Mouse (Mus musculus) T-helper 17 cell (primary cell): ENCODE results near the gene Stim2.

Experiments used
- in situ Hi-C, 2 experiments: fragments of 300-600 bp; cut with MboI, MseI; formaldehyde crosslinking; loops; 1 replicate in 1 of 2; 2 replicates in 1 of 2; pipeline ENCODE4 v1.15.1; 2025; ENCODE audit warnings: high pct_unique_total_duplicates in 2 of 2

Gene Stim2

GRCm38 (mm10) chr5:54107069-54107468, 108.8 kb downstream of the Stim2 start:
- in situ Hi-C loops, result loop anchor here (25.0 kb wide), 2 partner anchors 420 to 770 kb away; no protein-coding TSS in a partner anchor

- in situ Hi-C loops, result loop anchor here (25.0 kb wide), 2 partner anchors 422 to 772 kb away; no protein-coding TSS in a partner anchor
These were observed 110.8 kb downstream of the Stim2 start for GRCm38 (mm10) chr5:54109096-54109495.

- in situ Hi-C loops, result loop anchor here (5.0 to 25.0 kb wide), 5 partner anchors 243 to 786 kb away; no protein-coding TSS in a partner anchor
These were observed 112.5 kb downstream of the Stim2 start for GRCm38 (mm10) chr5:54110789-54111188.

- in situ Hi-C loops, result loop anchor here (5.0 to 25.0 kb wide), 5 partner anchors 246 to 788 kb away; no protein-coding TSS in a partner anchor
These were observed 115.0 kb downstream of the Stim2 start for GRCm38 (mm10) chr5:54113284-54113683.

- in situ Hi-C loops, result loop anchor here (5.0 to 25.0 kb wide), 5 partner anchors 244 to 792 kb away; no protein-coding TSS in a partner anchor
These were observed 118.2 kb downstream of the Stim2 start for GRCm38 (mm10) chr5:54116538-54116937.

- in situ Hi-C loops, result loop anchor here (5.0 to 25.0 kb wide), 5 partner anchors 246 to 794 kb away; no protein-coding TSS in a partner anchor
These were observed 120.3 kb downstream of the Stim2 start for GRCm38 (mm10) chr5:54118410-54119212.

GRCm38 (mm10) chr5:54148091-54148795, 149.9 kb downstream of the Stim2 start:
- in situ Hi-C loops, result no loop called here

GRCm38 (mm10) chr5:54154503-54155226, 156.4 kb downstream of the Stim2 start:
- in situ Hi-C loops, result no loop called here

DNA sequence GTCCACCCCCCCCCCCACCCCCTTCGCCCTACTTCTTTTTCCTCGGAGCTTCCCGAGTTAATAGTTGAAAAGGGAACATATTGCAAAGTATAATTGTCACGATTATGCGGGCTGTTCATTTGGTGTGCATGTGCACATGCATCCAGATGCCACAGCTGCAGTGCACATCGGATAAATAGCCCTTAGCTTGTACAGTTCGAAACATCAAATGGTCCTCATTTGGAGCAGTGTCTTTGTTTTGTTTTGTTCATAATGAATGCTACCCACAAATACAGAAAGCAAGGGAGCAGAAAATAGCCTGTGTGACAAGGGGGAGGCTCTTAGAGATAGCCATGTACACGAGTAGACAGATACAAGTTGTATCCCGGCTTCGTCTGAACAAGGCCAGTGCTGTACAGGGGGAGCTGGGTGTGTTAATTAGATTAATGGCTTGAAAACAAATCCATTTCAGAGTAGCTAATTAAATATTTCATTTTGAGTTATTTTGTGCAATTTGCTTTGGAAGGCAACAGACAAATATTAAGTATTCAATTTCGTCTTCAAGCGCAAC, 157.0 kb downstream of the Stim2 start:
- in situ Hi-C loops, result no loop called here

GRCm38 (mm10) chr5:54155916-54156315, 157.6 kb downstream of the Stim2 start:
- in situ Hi-C loops, result no loop called here

GRCm38 (mm10) chr5:54156944-54157527, 158.7 kb downstream of the Stim2 start:
- in situ Hi-C loops, result no loop called here

- in situ Hi-C loops, result no loop called here
These were observed 159.9 kb downstream of the Stim2 start for GRCm38 (mm10) chr5:54158230-54158629.

DNA sequence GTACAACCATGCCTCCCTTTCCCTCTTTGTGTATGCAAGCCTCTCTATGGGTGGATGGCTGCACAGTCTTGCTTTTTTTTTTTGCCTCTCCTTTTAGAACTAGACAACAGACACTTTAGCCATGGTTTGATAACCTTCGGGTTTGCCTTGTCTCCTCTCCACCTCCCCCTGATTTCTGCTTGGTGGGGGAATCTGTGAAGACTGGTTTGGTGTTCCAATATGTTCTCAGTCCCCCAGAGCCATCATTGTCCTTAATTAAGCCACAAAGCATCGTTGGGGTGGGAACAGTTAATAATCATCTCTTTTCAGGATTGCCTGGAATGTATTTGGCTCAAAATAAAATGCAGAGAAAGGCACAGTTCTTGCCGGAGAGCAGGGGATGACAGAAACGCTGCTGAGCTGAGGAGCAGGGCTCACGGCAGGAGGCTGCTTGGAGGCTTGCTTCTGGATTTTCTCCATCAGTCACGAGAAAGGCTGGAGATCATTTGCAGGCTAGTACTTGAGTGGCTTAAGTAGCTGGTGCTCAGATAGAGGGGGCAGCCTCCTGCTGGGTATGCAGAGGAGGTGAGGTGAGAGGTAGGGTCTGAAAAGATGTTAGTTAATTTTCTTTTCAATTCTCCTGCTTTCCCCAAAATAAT, 161.0 kb downstream of the Stim2 start:
- in situ Hi-C loops, result no loop called here

- in situ Hi-C loops, result no loop called here
These were observed 162.3 kb downstream of the Stim2 start for GRCm38 (mm10) chr5:54160561-54160960.

DNA sequence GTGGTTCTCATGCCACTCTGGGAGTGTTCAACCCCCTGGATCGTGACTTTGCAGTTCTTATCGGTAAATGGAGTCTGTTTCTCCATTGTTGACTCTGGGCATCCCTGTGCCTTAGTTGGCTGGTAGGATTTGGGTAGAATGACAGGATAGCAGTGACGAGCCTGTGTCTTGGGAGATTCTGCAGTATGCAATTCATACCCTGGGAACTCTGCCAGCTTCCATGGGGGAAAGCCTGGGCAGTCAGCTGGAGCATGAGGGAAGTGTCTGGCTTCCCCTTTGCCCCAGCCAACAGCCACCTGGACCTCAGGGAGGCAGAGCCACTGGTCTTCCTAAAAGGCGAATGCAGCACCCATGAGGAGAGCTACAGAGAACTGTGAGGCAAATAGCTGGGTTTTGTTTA, 165.6 kb downstream of the Stim2 start:
- in situ Hi-C loops, result no loop called here
